Mouse (Mus musculus) E14TG2a.4 (cell line): ENCODE results near the gene Sema5b.

ENCODE experiments used
- H3K27me3 ChIP-seq: 2 replicates; pipeline ENCODE4 v1.6.1; 2014; ENCODE audit warnings: low read length, control low read depth; ENCODE audit not compliant: insufficient read depth
- H3K36me3 ChIP-seq: 2 replicates; pipeline ENCODE4 v1.6.1; 2014; ENCODE audit warnings: low read length, control low read depth; ENCODE audit not compliant: insufficient read depth
- H3K4me1 ChIP-seq: replicated peaks from 2 replicates; pipeline ENCODE4 v1.6.1; 2014; ENCODE audit warnings: low read depth, low read length, control low read depth
- H3K4me3 ChIP-seq: replicated peaks from 2 replicates; pipeline ENCODE4 v1.5.1; 2014; ENCODE audit warnings: mild to moderate bottlenecking, low read length
- H3K9me3 ChIP-seq: 2 replicates; pipeline ENCODE4 v1.6.1; 2014; ENCODE audit warnings: low read length, control low read depth
- CTCF ChIP-seq: conservative IDR thresholded peaks from 2 replicates; pipeline ENCODE4 v1.5.1; 2014; ENCODE audit warnings: low read length
- NANOG ChIP-seq: IDR thresholded peaks from 2 replicates; pipeline ENCODE4 v1.6.1; 2014; ENCODE audit warnings: borderline replicate concordance, low read length, mixed read lengths
- POU5F1 ChIP-seq: IDR thresholded peaks from 2 replicates; pipeline ENCODE4 v1.6.1; 2014; ENCODE audit warnings: low read length, borderline replicate concordance

The Sema5b gene

DNA sequence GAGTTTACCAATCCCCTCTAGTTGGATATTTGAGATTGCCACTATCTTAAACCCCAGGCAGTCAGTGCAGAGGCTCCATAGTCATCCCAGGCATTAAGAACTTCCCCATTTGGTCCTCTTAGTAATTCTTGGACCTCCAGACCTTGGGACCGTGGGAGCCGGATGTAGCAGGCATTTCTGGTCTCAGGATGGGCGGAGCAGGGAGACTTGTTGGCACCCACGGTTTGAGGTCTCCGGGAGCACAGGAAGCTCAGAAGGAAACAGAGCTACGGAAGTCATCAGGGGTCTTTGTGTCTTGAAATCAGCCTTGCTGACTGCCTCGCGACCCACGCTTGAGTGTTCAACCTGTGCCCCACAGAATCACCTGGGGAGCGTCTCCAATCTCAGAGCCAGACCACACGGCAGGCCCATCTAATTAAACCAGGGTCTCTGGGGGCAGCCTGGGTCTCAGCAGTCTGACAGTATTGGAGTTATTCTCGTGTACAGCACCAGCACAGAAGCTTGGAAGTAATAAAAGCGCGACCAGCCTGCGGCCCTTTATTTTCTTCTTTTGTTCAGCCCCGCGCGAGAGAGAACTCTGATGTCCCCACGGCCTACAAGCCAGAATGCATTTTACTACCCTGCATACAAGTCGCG is 24.9 kb upstream of the Sema5b start:
- Histone ChIP-seq H3K36me3 (no peaks in the 10 kb centered on the region), H3K4me1 (peaks cover 5% of the 10 kb centered on the region; the same call in 1 of the 2 replicates), H3K9me3 (no peaks in the 10 kb centered on the region), H3K4me3 (no peak overlapping the region), H3K27me3 (peaks cover 39% of the 10 kb centered on the region)
- TF ChIP-seq POU5F1: no peak

DNA sequence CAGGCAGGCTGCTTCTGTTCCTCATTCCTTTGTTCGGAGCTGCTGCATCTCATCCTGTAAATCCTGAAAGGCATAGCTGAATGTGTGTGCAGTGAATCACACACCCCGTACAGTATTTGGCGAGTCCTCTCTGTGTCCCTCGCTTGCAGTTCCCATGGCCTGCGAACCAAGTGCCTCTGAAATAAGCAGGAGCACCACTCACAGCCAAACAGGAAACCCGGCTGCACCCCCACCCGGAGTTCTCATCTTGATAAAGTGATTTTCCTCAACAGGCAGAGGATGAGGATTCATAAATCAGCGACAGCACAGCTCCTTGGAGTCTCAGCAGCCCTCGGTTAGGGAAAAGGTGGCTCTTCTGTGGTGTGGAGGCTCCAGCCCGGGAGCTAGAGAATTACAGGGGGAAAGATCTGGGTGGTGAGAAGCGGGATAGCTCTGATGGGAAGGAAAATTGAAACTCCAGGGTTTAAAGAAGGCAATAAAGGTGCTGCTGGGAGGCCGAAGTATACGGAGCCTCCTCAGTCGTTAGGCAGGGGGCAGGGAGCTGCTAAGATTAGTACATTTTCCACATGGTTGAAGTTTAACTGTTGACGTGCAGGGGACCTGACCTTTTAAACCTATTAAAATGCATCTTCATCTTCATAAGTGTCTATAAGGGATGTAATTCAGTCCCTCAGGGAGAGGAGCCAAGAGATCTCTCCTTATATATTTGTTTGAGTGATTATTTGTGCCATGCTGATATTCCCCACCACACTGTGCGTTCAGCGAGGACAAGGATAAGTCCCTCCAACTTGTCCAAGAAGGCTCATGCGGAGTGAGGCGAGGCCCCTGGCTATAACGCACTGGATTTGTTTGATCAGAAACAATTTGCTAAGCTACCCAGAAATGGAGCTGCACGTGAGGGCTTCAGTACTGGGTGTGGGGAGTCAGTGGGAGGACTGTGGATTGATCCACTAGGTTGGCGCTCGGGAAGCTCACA is 22.7 kb upstream of the Sema5b start:
- Histone ChIP-seq H3K4me3 (no peak overlapping the region), H3K4me1 (peaks cover 5% of the 10 kb centered on the region; the same call in 1 of the 2 replicates), H3K9me3 (0 out of 2 replicates have a peak, but pooled peaks cover 2% of the 10 kb centered on the region), H3K27me3 (peaks cover 35% of the 10 kb centered on the region), H3K36me3 (no peaks in the 10 kb centered on the region)
- no peak for TF ChIP-seq NANOG

DNA sequence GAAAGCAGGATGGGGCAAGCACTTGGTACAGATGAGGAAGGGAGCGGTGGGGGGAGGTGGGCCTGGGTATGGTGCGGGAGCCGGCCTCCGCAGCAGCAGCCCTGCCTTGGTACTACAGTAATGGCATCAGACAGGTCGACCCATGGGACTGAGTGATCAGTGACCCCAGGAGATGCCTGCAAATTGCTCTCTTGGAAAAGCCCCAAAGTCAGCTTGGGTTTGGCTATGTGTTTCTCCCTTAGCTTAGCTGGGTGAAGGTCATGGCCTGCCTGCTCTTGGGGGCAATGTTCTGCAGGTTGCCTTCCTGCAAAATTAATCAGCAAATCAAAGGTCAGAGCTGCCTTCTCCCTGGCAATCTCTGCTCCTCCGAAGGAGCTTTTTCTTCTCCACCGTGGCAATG is 21.7 kb upstream of the Sema5b start:
- TF ChIP-seq POU5F1: no peak
- no peak for TF ChIP-seq NANOG
- no peak for TF ChIP-seq CTCF
- Histone ChIP-seq H3K9me3 (0 out of 2 replicates have a peak, but pooled peaks cover 2% of the 10 kb centered on the region), H3K27me3 (peaks cover 27% of the 10 kb centered on the region), H3K4me1 (peaks cover 5% of the 10 kb centered on the region; the same call in 1 of the 2 replicates), H3K4me3 (no peak overlapping the region), H3K36me3 (no peaks in the 10 kb centered on the region)

DNA sequence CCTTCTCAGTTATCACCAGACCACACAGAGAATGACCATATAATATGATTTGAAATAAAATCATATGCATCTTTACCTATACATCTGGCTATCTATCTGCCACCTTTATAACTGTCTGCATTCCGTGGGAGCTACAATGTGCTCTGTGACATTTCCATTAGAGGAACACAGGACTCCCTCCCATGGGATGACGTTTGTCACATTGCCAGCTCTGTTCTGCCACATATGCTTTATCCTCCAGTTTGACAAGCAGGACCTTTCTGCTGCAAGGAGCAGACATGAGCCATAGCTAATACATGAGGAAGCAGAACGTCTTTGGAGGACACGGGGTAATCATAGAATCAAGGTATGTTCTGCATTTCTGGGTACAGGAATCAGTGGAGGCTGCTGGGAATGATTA is 16.7 kb upstream of the Sema5b start:
- no peak overlapping the region for H3K4me3 ChIP-seq
- no peaks in the 10 kb centered on the region for H3K36me3 ChIP-seq
- H3K27me3 ChIP-seq: peaks cover 9% of the 10 kb centered on the region
- TF ChIP-seq CTCF (no peak), POU5F1 (no peak), NANOG (no peak)
- H3K9me3 ChIP-seq: peaks cover 6% of the 10 kb centered on the region; the same call in 1 of the 2 replicates
- no peaks in the 10 kb centered on the region for H3K4me1 ChIP-seq

DNA sequence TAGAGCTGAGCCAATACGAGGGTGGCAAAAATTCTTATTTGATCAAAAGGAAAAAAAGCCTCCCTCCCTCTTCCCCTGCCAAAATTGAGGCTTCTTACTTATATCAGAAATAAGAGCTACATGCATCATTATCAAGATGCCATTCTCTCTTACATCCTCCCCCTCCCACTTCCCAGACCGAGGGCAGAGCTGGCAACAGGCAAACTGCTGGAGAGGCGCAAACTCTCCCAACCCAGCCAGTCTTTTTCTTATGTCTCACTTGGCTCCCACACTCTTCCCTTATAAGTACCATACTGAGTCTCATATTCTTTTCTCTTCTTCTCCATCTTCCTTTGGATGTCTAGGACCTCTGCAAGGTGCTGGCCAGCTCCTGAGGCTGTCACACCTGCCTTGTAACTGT is 6.3 kb upstream of the Sema5b start:
- Histone ChIP-seq H3K4me1 (no peaks in the 10 kb centered on the region), H3K36me3 (no peaks in the 10 kb centered on the region), H3K9me3 (peaks cover 3% of the 10 kb centered on the region), H3K4me3 (no peak overlapping the region), H3K27me3 (peaks cover 86% of the 10 kb centered on the region)
- TF ChIP-seq POU5F1 (no peak), CTCF (no peak), NANOG (no peak)

DNA sequence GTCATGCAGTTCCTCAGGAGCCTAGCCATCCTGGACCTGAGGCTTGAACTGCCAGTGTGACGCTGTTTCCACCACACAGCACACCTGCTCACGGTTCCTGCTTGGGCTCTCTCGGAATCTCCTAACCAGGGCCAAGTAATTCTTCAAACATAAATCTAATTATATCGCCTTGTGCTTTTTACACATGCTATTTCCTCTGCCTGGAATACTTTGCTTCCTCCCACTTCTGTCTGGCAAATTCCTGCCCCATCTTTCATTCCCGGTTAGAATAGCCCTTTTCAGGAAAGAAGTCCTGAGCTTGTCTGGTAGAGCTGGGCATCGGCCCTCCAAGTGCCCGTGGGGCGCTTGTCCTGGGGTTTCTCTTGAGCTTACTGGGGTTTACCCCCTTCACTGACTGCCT is 3.3 kb upstream of the Sema5b start:
- Histone ChIP-seq H3K27me3 (peaks cover 97% of the 10 kb centered on the region), H3K4me1 (peaks cover 13% of the 10 kb centered on the region), H3K9me3 (no peaks in the 10 kb centered on the region), H3K36me3 (no peaks in the 10 kb centered on the region), H3K4me3 (no peak overlapping the region)
- TF ChIP-seq NANOG: no peak
- TF ChIP-seq POU5F1: no peak
- no peak for TF ChIP-seq CTCF

DNA sequence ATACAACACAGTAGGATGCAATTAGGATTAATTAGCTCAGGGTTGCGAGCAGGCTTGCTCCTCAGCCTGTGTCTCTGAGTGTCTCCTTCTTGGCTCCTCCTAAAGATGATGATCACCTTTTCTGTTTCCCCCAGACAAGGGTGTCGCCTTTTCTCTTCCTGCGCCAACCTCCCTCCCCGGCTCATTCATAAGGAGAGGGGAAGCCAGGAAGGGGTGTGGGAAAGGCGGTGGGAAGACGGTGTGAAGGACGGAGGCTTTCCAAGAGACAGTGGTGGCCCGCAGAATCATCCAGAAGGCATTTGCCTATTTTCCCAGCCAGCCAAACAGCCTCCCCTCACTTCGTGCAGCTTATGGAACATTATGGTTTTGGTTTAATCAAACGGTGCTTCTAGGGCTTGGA is 1.9 kb upstream of the Sema5b start:
- no peak overlapping the region for H3K4me3 ChIP-seq
- H3K9me3 ChIP-seq: no peaks in the 10 kb centered on the region
- H3K4me1 ChIP-seq: peaks cover 25% of the 10 kb centered on the region
- TF ChIP-seq NANOG: no peak
- TF ChIP-seq POU5F1: no peak
- TF ChIP-seq CTCF: no peak
- H3K27me3 ChIP-seq: peaks cover 99% of the 10 kb centered on the region
- H3K36me3 ChIP-seq: no peaks in the 10 kb centered on the region

DNA sequence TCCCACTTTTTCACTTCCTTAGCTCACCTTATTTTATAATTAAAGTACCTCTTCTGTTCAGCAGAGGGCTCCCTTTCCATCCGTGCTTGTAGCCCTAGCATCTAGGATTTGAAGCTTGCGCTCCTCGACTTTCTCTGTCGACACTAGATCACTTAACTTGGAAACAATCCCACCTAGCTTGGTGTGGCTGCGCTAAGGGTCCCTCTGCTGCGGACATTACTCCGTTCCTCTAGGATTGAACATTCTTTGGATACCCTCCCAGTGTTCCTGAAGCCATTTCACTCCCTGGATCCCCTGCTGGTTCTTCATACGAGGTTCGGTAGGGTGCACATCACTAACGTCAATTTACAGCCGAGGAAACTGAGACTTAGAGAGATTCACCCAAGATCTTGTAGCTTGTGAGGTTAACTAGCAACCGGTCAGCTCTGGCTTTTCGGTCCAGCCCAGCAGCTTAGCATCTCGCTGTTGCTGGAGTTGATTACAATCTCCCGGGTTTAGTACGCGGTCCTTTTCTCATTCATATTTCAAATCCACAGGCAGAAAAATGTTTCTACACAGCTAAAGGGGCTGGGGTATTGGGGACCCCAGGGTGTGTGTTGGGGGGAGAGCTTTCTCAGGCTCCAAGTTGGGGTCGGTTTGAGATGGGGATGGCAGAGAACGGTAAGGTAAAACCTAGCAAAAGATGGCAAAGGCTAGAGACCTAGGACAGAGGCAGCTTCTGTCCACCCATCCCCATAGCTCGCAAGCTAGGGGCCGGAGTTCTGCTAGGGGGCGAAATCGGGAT is 420 bp upstream of the Sema5b start:
- H3K4me1 ChIP-seq: peaks cover 29% of the 10 kb centered on the region
- H3K27me3 ChIP-seq: peaks cover 97% of the 10 kb centered on the region
- H3K4me3 ChIP-seq: peak overlapping the region; percentile 85
- no peaks in the 10 kb centered on the region for H3K36me3 ChIP-seq
- peak; percentile 60 for TF ChIP-seq CTCF
- TF ChIP-seq POU5F1: no peak; the same call in 1 of the 2 replicates
- TF ChIP-seq NANOG: no peak
- H3K9me3 ChIP-seq: peaks cover 3% of the 10 kb centered on the region; the same call in 1 of the 2 replicates
